ENCODE assay signal across 22 mouse cellular contexts in genomic region chr10:41995051-41995450, GRCm38 (mm10). TPM values are rescaled to one million over a fixed set of nuclear protein-coding genes. Genes with fewer than 3 reads are reported as not detected.
A peak's percentile ranks its signal among the peaks of the same experiment; 100 is the strongest.
DNase-seq lines count a peak whose midpoint lies in the region; ATAC-seq and TF ChIP-seq lines count a peak whose summit lies in the region.
"Had no signal": no experiment of that assay in that cellular context is flagged by ENCODE, and none has a peak within 500 bp of the region (broad histone marks: within the 10 kb centered on the region; RNA-seq: fewer than 3 reads in every experiment).

No protein-coding gene starts in this region.

- H3K9me3 ChIP-seq in forebrain, postnatal 0 days (ENCODE audit: low read length), result no peaks in the 10 kb centered on the region
- H3K9me3 ChIP-seq in forebrain, embryonic 14.5 days (replicated peaks; ENCODE audit: control insufficient read depth, low read length), result no peaks in the 10 kb centered on the region
- no peaks in the 10 kb centered on the region for H3K9me3 ChIP-seq in midbrain, embryonic 11.5 days (ENCODE audit: control insufficient read depth, low read length)
- no peaks in the 10 kb centered on the region for H3K9me3 ChIP-seq in midbrain, postnatal 0 days (ENCODE audit: low read length)
- H3K9me3 ChIP-seq: embryonic facial prominence, embryonic 12.5 days; embryonic facial prominence, embryonic 15.5 days; forebrain, embryonic 15.5 days; heart, embryonic 12.5 days; heart, embryonic 15.5 days; hindbrain, embryonic 12.5 days; hindbrain, embryonic 15.5 days had no signal

- H3K9ac ChIP-seq in forebrain, postnatal 0 days, result no peak overlapping the region
- no peak overlapping the region for H3K9ac ChIP-seq in forebrain, embryonic 14.5 days (ENCODE audit: low read length)
- no peak overlapping the region for H3K9ac ChIP-seq in midbrain, embryonic 11.5 days (ENCODE audit: low read length)
- H3K9ac ChIP-seq in midbrain, postnatal 0 days (replicated peaks; ENCODE audit: low read length, poor library complexity, severe bottlenecking), result no peak overlapping the region
- H3K9ac ChIP-seq: embryonic facial prominence, embryonic 12.5 days; embryonic facial prominence, embryonic 15.5 days; forebrain, embryonic 15.5 days; heart, embryonic 12.5 days; heart, embryonic 15.5 days; hindbrain, embryonic 12.5 days; hindbrain, embryonic 15.5 days had no signal

- no peak overlapping the region for H3K4me2 ChIP-seq in forebrain, postnatal 0 days (ENCODE audit: low read depth)
- no peak overlapping the region for H3K4me2 ChIP-seq in forebrain, embryonic 14.5 days (ENCODE audit: low read length)
- no peak overlapping the region for H3K4me2 ChIP-seq in midbrain, embryonic 11.5 days
- H3K4me2 ChIP-seq in midbrain, postnatal 0 days (ENCODE audit: low read depth, low read length, poor library complexity, severe bottlenecking), result no peak overlapping the region
- H3K4me2 ChIP-seq: embryonic facial prominence, embryonic 12.5 days; embryonic facial prominence, embryonic 15.5 days; forebrain, embryonic 15.5 days; heart, embryonic 12.5 days; heart, embryonic 15.5 days; hindbrain, embryonic 12.5 days; hindbrain, embryonic 15.5 days had no signal

- peak; percentile 34 for ATAC-seq in forebrain, postnatal 0 days
- no peak for ATAC-seq in forebrain, embryonic 14.5 days
- ATAC-seq in midbrain, embryonic 11.5 days (ENCODE audit: low FRiP score), result no peak
- no peak for ATAC-seq in midbrain, postnatal 0 days (ENCODE audit: low FRiP score)
- ATAC-seq: activated CD4-positive, CD25-positive, alpha-beta regulatory T cell, adult 4 months; forebrain, embryonic 15.5 days; intestine, postnatal 0 days had no signal

- DNase-seq in adrenal gland, adult (ENCODE audit: inconsistent age in 2 of 2, low spot score in 1 of 2), result peak; percentile 69 to 80
- no peak for DNase-seq in adrenal gland, postnatal 10 days
- no peak for DNase-seq in forebrain, postnatal 0 days
- no peak for DNase-seq in forebrain, embryonic 14.5 days (ENCODE audit: low spot score)
- peak; percentile 81 for DNase-seq in midbrain, embryonic 11.5 days (ENCODE audit: low spot score, missing footprints)
- no peak for DNase-seq in midbrain, postnatal 0 days (ENCODE audit: low spot score)
- DNase-seq: cerebellum, adult 2 months; cerebellum, adult 9-11 months; cerebellum, postnatal 25 days; gastrocnemius, postnatal 10 days; gastrocnemius, postnatal 36 days; kidney, adult 2 months had no signal

- 29% methylated on average over 2 of the region's 2 CpGs for WGBS in forebrain, postnatal 0 days
- 11% methylated on average over 2 of the region's 2 CpGs for WGBS in forebrain, embryonic 14.5 days
- WGBS in midbrain, embryonic 11.5 days, result 35% methylated on average over 2 of the region's 2 CpGs
- 28% methylated on average over 2 of the region's 2 CpGs for WGBS in midbrain, postnatal 0 days

- no peak overlapping the region for H3K27ac ChIP-seq in forebrain, postnatal 0 days (ENCODE audit: low read depth, low read length)
- H3K27ac ChIP-seq in forebrain, embryonic 14.5 days (ENCODE audit: low read depth, low read length), result no peak overlapping the region
- no peak overlapping the region for H3K27ac ChIP-seq in midbrain, embryonic 11.5 days (ENCODE audit: low read depth, low read length)
- no peak overlapping the region for H3K27ac ChIP-seq in midbrain, postnatal 0 days (ENCODE audit: low read depth, low read length)
- H3K27ac ChIP-seq: embryonic facial prominence, embryonic 12.5 days; embryonic facial prominence, embryonic 15.5 days; forebrain, embryonic 15.5 days; heart, embryonic 15.5 days; hindbrain, embryonic 12.5 days; hindbrain, embryonic 15.5 days had no signal

- no peaks in the 10 kb centered on the region for H3K27me3 ChIP-seq in forebrain, postnatal 0 days (ENCODE audit: insufficient read depth, low read length)
- H3K27me3 ChIP-seq in forebrain, embryonic 14.5 days (replicated peaks; ENCODE audit: control insufficient read depth, insufficient read depth, low read length), result no peaks in the 10 kb centered on the region
- H3K27me3 ChIP-seq in midbrain, embryonic 11.5 days (ENCODE audit: control insufficient read depth, insufficient read depth, low read length), result no peaks in the 10 kb centered on the region
- H3K27me3 ChIP-seq in midbrain, postnatal 0 days (ENCODE audit: insufficient read depth, low read length), result no peaks in the 10 kb centered on the region
- H3K27me3 ChIP-seq: embryonic facial prominence, embryonic 12.5 days; embryonic facial prominence, embryonic 15.5 days; forebrain, embryonic 15.5 days; heart, embryonic 15.5 days had no signal

- no peak for TF ChIP-seq CTCF in forebrain, postnatal 0 days (IDR thresholded peaks at IDR 0.05; ENCODE audit: low read depth)
- no peak for TF ChIP-seq CTCF in midbrain, postnatal 0 days (IDR thresholded peaks at IDR 0.05)

- no peak overlapping the region for H3K4me3 ChIP-seq in forebrain, postnatal 0 days (ENCODE audit: low read depth, low read length)
- H3K4me3 ChIP-seq in forebrain, embryonic 14.5 days (ENCODE audit: low read depth, low read length), result no peak overlapping the region
- H3K4me3 ChIP-seq in midbrain, embryonic 11.5 days (ENCODE audit: low read depth, low read length), result no peak overlapping the region
- H3K4me3 ChIP-seq in midbrain, postnatal 0 days (ENCODE audit: low read depth, low read length), result no peak overlapping the region
- H3K4me3 ChIP-seq: embryonic facial prominence, embryonic 12.5 days; embryonic facial prominence, embryonic 15.5 days; forebrain, embryonic 15.5 days; heart, embryonic 12.5 days; heart, embryonic 15.5 days; hindbrain, embryonic 12.5 days; hindbrain, embryonic 15.5 days had no signal

- no peaks in the 10 kb centered on the region for H3K4me1 ChIP-seq in forebrain, postnatal 0 days (ENCODE audit: insufficient read depth)
- no peaks in the 10 kb centered on the region for H3K4me1 ChIP-seq in forebrain, embryonic 14.5 days (ENCODE audit: control insufficient read depth, insufficient read depth, low read length)
- peaks cover 8% of the 10 kb centered on the region; the same call in 1 of the 2 replicates for H3K4me1 ChIP-seq in midbrain, embryonic 11.5 days (ENCODE audit: control insufficient read depth, insufficient read depth, low read length)
- H3K4me1 ChIP-seq in midbrain, postnatal 0 days (ENCODE audit: insufficient read depth, low read length), result no peaks in the 10 kb centered on the region
- H3K4me1 ChIP-seq: embryonic facial prominence, embryonic 12.5 days; hindbrain, embryonic 15.5 days had no signal

- peaks cover 13% of the 10 kb centered on the region for H3K36me3 ChIP-seq in forebrain, postnatal 0 days (ENCODE audit: insufficient read depth)
- H3K36me3 ChIP-seq in forebrain, embryonic 14.5 days (ENCODE audit: control insufficient read depth, insufficient read depth, low read length), result no peaks in the 10 kb centered on the region
- no peaks in the 10 kb centered on the region for H3K36me3 ChIP-seq in midbrain, embryonic 11.5 days (ENCODE audit: control insufficient read depth, insufficient read depth, low read length)
- H3K36me3 ChIP-seq in midbrain, postnatal 0 days (ENCODE audit: insufficient read depth, low read length), result peaks cover 6% of the 10 kb centered on the region
- H3K36me3 ChIP-seq: embryonic facial prominence, embryonic 12.5 days; forebrain, embryonic 15.5 days; heart, embryonic 12.5 days; heart, embryonic 15.5 days; hindbrain, embryonic 12.5 days had no signal

RNA-seq across cellular contexts. Expression of gene Armc2, which starts 23.2 kb away (rescaled TPM):
- total RNA-seq in adrenal gland, postnatal 10 days (2021), result 1 to 10 TPM in 1 of 2 experiments, under 1 TPM in 1; 0.84 to 3.0 TPM
- 9.8 and 11.4 TPM in 2 replicates for total RNA-seq in forebrain, postnatal 0 days (2014; rRNA removed)
- 10.1 and 14.1 TPM in 2 replicates for polyA plus RNA-seq in forebrain, postnatal 0 days (2015; fragmentation: Nextera tagmentation; extraction: Ambion mirVana)
- polyA plus RNA-seq in forebrain, embryonic 14.5 days (2014; fragmentation: Nextera tagmentation; extraction: Ambion mirVana), result 9.2 and 12.3 TPM in 2 replicates
- polyA plus RNA-seq in midbrain, embryonic 11.5 days (2014; fragmentation: Nextera tagmentation; extraction: Ambion mirVana), result 2.4 and 3.8 TPM in 2 replicates
- 6.3 and 8.7 TPM in 2 replicates for total RNA-seq in midbrain, postnatal 0 days (2014; rRNA removed)
- 11.4 and 13.6 TPM in 2 replicates for polyA plus RNA-seq in midbrain, postnatal 0 days (2015; fragmentation: Nextera tagmentation; extraction: Ambion mirVana)
- total RNA-seq: granulocyte monocyte progenitor cell, adult 5-6 weeks had no signal

Comparison
In these comparisons a context has a peak if more than half of its experiments do, and no peak if none do; other contexts are left out.
1. DNase-seq: peak in adrenal gland, adult (2 of 2) and midbrain, embryonic 11.5 days (single experiment); none in adrenal gland, postnatal 10 days (single experiment), forebrain, postnatal 0 days (single experiment), forebrain, embryonic 14.5 days (single experiment) and midbrain, postnatal 0 days (single experiment).